Mouse (Mus musculus) G1E (cell line): ENCODE measurements around the gene Nrxn3.

Source experiments
- CTCF ChIP-seq: IDR thresholded peaks from 2 replicates; pipeline ENCODE4 v1.5.1; 2012; ENCODE audit warnings: low read depth, low read length, inconsistent platforms, mixed read lengths
- GATA1 ChIP-seq: IDR thresholded peaks from 2 replicates; pipeline ENCODE4 v1.6.1; 2012; ENCODE audit warnings: borderline replicate concordance, low read length, inconsistent platforms, mixed read lengths

- TF ChIP-seq CTCF: no peak
- no peak for TF ChIP-seq GATA1
Measured at GRCm38 (mm10) chr12:88793314-88793713, 70.6 kb downstream of the Nrxn3 start.
